Mouse (Mus musculus) granulocyte monocyte progenitor cell, adult 5-6 weeks (primary cell): Measurements from ENCODE around the gene Aoc1. TPM values are rescaled to one million over a fixed set of nuclear protein-coding genes. Genes with fewer than 3 reads are reported as not detected.
A peak's percentile ranks its signal among the peaks of the same experiment; 100 is the strongest.

Source experiments
- ATAC-seq: replicated peaks from 2 replicates; pipeline ENCODE4 v1.8.0; 2016; ENCODE audit warnings: mild to moderate bottlenecking, moderate TSS enrichment, inconsistent platforms; ENCODE audit not compliant: poor library complexity, severe bottlenecking
- total RNA-seq, 2 experiments: library from RNA; stranded (forward) in 1 of 2; stranded (reverse) in 1 of 2; fragments of 200-712, 200-1000 nt in 1 of 2; fragments of >200 nt in 1 of 2; fragmentation: Nextera tagmentation in 1 of 2; gene quantifications; 2 replicates each; pipeline ENCODE4 v1.2.3; 2014 to 2017

The Aoc1 gene
- 0.41 and 1.8 TPM in 2 replicates for total RNA-seq (2014; fragmentation: Nextera tagmentation)
- 0.69 TPM in 1 of 2 replicates, not detected in the other for total RNA-seq (2017)

- ATAC-seq, result no peak
These were observed at the start of gene Aoc1 for GRCm38 (mm10) chr6:48872596-48872995. TSS of gene Aoc1 (plus strand) at chr6:48872896.

- peak; percentile 48 for ATAC-seq
These were observed 47.7 kb upstream of the Aoc1 start for GRCm38 (mm10) chr6:48825016-48825415.

- no peak for ATAC-seq
These were observed 43.7 kb upstream of the Aoc1 start for GRCm38 (mm10) chr6:48828976-48829375.

GRCm38 (mm10) chr6:48829651-48830050 lies 43.0 kb upstream of the Aoc1 start:
- ATAC-seq, result 0 out of 2 replicates have a peak, but pooled peaks have one; percentile 29

GRCm38 (mm10) chr6:48830241-48830640 lies 42.5 kb upstream of the Aoc1 start:
- ATAC-seq, result peak; percentile 43

- no peak for ATAC-seq
These were observed 41.6 kb upstream of the Aoc1 start for GRCm38 (mm10) chr6:48831141-48831540.

GRCm38 (mm10) chr6:48832426-48832825 lies 40.3 kb upstream of the Aoc1 start:
- ATAC-seq, result peak; percentile 90

GRCm38 (mm10) chr6:48833515-48833914 lies 39.2 kb upstream of the Aoc1 start:
- no peak for ATAC-seq

- ATAC-seq, result no peak
These were observed 37.5 kb upstream of the Aoc1 start for GRCm38 (mm10) chr6:48835241-48835640.

GRCm38 (mm10) chr6:48836146-48836545 lies 36.5 kb upstream of the Aoc1 start:
- no peak for ATAC-seq

GRCm38 (mm10) chr6:48837516-48837915 lies 35.2 kb upstream of the Aoc1 start:
- no peak for ATAC-seq

GRCm38 (mm10) chr6:48838321-48839080 lies 34.2 kb upstream of the Aoc1 start:
- ATAC-seq, result no peak

- ATAC-seq, result peak; percentile 28; the same call in 1 of the 2 replicates
These were observed 32.2 kb upstream of the Aoc1 start, which contains the start of gene Tmem176a for GRCm38 (mm10) chr6:48840371-48840969. TSS of gene Tmem176a (plus strand) at chr6:48840919.

- peak; percentile 64 for ATAC-seq
These were observed 31.6 kb upstream of the Aoc1 start, which contains the start of gene Tmem176b for GRCm38 (mm10) chr6:48840973-48841625. TSS of gene Tmem176b (minus strand) at chr6:48841496.

- 0 out of 2 replicates have a peak, but pooled peaks have one; percentile 18 for ATAC-seq
These were observed 30.4 kb upstream of the Aoc1 start for GRCm38 (mm10) chr6:48842111-48842842.

- ATAC-seq, result no peak
These were observed 27.6 kb upstream of the Aoc1 start for GRCm38 (mm10) chr6:48845086-48845485.

- ATAC-seq, result no peak
These were observed 20.7 kb upstream of the Aoc1 start for GRCm38 (mm10) chr6:48851820-48852491.

- no peak for ATAC-seq
These were observed 18.5 kb upstream of the Aoc1 start for GRCm38 (mm10) chr6:48854155-48854554.

- ATAC-seq, result no peak
These were observed 14.9 kb upstream of the Aoc1 start for GRCm38 (mm10) chr6:48857613-48858302.
